Mouse (Mus musculus): Measurements from ENCODE around the gene Naaladl2.
"Not testable (repeated sequence)": the region's sequence is repeated elsewhere in the genome, so short reads cannot be mapped to it uniquely, and the experiment has no call there.

Gene Naaladl2

GRCm38 (mm10) chr3:25143555-25144311 lies at the start of gene Naaladl2:
Gene Naaladl2 (minus strand): TSS chr3:25144261.
- peak; percentile 6 to 46 for DNase-seq

- DNase-seq, result no peak
Measured at GRCm38 (mm10) chr3:25151721-25152120, 7.7 kb upstream of the Naaladl2 start.

- DNase-seq, result no peak
Measured at GRCm38 (mm10) chr3:25147271-25147670, 3.2 kb upstream of the Naaladl2 start.

GRCm38 (mm10) chr3:25144961-25145697 lies 1.1 kb upstream of the Naaladl2 start:
- DNase-seq, result no peak

GRCm38 (mm10) chr3:25143111-25143510 lies 950 bp downstream of the Naaladl2 start:
- DNase-seq, result no peak

- DNase-seq, result no peak
Measured at GRCm38 (mm10) chr3:25131848-25132247, 12.2 kb downstream of the Naaladl2 start.

GRCm38 (mm10) chr3:25127864-25128263 lies 16.2 kb downstream of the Naaladl2 start:
- no peak for DNase-seq

- no peak for DNase-seq
Measured at GRCm38 (mm10) chr3:25124919-25125846, 18.9 kb downstream of the Naaladl2 start.

GRCm38 (mm10) chr3:25113107-25113506 lies 31.0 kb downstream of the Naaladl2 start:
- no peak for DNase-seq

GRCm38 (mm10) chr3:25108997-25109396 lies 35.1 kb downstream of the Naaladl2 start:
- DNase-seq, result no peak

GRCm38 (mm10) chr3:25092986-25093385 lies 51.1 kb downstream of the Naaladl2 start:
- no peak for DNase-seq

- DNase-seq, result no peak
Measured at GRCm38 (mm10) chr3:25075785-25076184, 68.3 kb downstream of the Naaladl2 start.

- no peak for DNase-seq
Measured at GRCm38 (mm10) chr3:25074266-25074665, 69.8 kb downstream of the Naaladl2 start.

- DNase-seq, result no peak
Measured at GRCm38 (mm10) chr3:25073821-25074220, 70.2 kb downstream of the Naaladl2 start.

- no peak for DNase-seq
Measured at GRCm38 (mm10) chr3:25063217-25063616, 80.8 kb downstream of the Naaladl2 start.

GRCm38 (mm10) chr3:25052975-25053374 lies 91.1 kb downstream of the Naaladl2 start:
- no peak for DNase-seq

- DNase-seq, result no peak
Measured at GRCm38 (mm10) chr3:25019972-25020371, 124.1 kb downstream of the Naaladl2 start.

GRCm38 (mm10) chr3:25010751-25011150 lies 133.3 kb downstream of the Naaladl2 start:
- no peak for DNase-seq

- not testable (repeated sequence) for DNase-seq
Measured at GRCm38 (mm10) chr3:25006802-25007201, 137.3 kb downstream of the Naaladl2 start.

GRCm38 (mm10) chr3:24992577-24992976 lies 151.5 kb downstream of the Naaladl2 start:
- no peak for DNase-seq

- DNase-seq, result no peak
Measured at GRCm38 (mm10) chr3:24992078-24992477, 152.0 kb downstream of the Naaladl2 start.

- no peak for DNase-seq
Measured at GRCm38 (mm10) chr3:24982111-24982510, 161.9 kb downstream of the Naaladl2 start.

GRCm38 (mm10) chr3:24942170-24942569 lies 201.9 kb downstream of the Naaladl2 start:
- no peak for DNase-seq

All from kidney, postnatal 36 days (tissue).